Mouse (Mus musculus) v-Abl transformed pro-B cells (cell line): ENCODE measurements around the gene Lgals3bp.

Experiments
- in situ Hi-C, 2 experiments: fragments of 400-800 bp; cut with MboI; formaldehyde crosslinking; loops; one replicate each; pipeline ENCODE4 v1.15.1; 2025; ENCODE audit not compliant: unreplicated experiment in 2 of 2

Gene Lgals3bp

GRCm38 (mm10) chr11:118401760-118402280 lies at the start of gene Lgals3bp:
Lgals3bp (minus strand) TSS chr11:118402092.
- in situ Hi-C loops = no loop called here

- in situ Hi-C loops = no loop called here
These were observed 49.3 kb upstream of the Lgals3bp start for GRCm38 (mm10) chr11:118451211-118451610.

- in situ Hi-C loops = loop anchor here (5.0 to 25.0 kb wide), 5 partner anchors 34 to 586 kb away; partner anchors contain the start of genes Tha1 (in 1 of the 2) and Tmem235 (in 1 of the 2)
These were observed 46.5 kb upstream of the Lgals3bp start for GRCm38 (mm10) chr11:118448385-118448784.

DNA sequence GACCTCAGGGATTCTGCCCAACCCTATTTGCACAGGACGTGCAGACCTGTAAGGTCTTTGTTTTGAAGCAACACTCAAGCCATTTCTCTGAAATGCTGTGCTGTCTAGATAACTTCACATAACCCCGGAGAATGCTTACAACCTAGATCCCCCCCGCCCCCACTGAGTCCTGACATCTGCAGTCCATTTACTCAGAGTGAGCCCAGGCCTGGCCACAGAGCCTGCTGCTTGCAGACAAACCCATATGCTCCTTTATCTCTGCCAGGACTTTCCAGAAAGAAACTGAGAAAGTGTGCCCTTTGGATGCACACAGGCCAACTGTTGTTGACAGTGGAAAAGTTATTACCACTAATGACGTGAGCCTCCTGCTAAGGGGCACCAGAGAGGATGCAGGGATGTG lies 45.5 kb upstream of the Lgals3bp start:
- in situ Hi-C loops = loop anchor here (5.0 to 25.0 kb wide), 5 partner anchors 35 to 585 kb away; partner anchors contain the start of genes Tha1 (in 1 of the 2) and Tmem235 (in 1 of the 2)

- in situ Hi-C loops = loop anchor here (5.0 to 25.0 kb wide), 5 partner anchors 36 to 584 kb away; partner anchors contain the start of genes Tha1 (in 1 of the 2) and Tmem235 (in 1 of the 2)
These were observed 44.0 kb upstream of the Lgals3bp start for GRCm38 (mm10) chr11:118445843-118446242.

- in situ Hi-C loops = loop anchor here (5.0 to 25.0 kb wide), 3 partner anchors 356 to 581 kb away; partner anchors contain the start of genes Tha1 (in 1 of the 2) and Tmem235 (in 1 of the 2)
These were observed 41.5 kb upstream of the Lgals3bp start for GRCm38 (mm10) chr11:118443201-118443970.

DNA sequence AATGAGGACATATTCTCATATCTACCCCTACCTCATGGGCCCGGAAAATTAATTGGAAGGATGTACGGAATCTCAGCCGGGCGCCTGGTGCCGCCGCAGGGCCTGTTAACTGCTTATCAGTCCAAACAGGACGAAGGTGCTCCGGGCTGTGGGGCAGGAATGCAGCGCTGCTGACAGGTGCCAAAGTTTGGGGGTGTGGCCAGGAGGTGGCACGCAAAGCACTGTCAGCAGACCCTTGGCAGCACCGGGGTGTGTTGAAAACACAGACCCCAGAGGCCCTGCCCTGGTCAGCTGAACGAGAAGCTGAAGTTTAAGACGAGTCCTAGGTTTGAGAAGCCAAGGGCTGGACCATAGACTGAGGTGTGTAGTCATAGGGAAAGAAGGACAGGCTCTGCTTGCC lies 40.8 kb upstream of the Lgals3bp start:
- in situ Hi-C loops = loop anchor here (5.0 to 25.0 kb wide), 3 partner anchors 355 to 580 kb away; partner anchors contain the start of genes Tha1 (in 1 of the 2) and Tmem235 (in 1 of the 2)

- in situ Hi-C loops = loop anchor here in 1 of 2 experiments (25.0 kb wide), 1 partner anchor 577 kb away; the partner anchor contains the start of genes Tha1 and Tmem235
These were observed 36.9 kb upstream of the Lgals3bp start for GRCm38 (mm10) chr11:118438665-118439414.

DNA sequence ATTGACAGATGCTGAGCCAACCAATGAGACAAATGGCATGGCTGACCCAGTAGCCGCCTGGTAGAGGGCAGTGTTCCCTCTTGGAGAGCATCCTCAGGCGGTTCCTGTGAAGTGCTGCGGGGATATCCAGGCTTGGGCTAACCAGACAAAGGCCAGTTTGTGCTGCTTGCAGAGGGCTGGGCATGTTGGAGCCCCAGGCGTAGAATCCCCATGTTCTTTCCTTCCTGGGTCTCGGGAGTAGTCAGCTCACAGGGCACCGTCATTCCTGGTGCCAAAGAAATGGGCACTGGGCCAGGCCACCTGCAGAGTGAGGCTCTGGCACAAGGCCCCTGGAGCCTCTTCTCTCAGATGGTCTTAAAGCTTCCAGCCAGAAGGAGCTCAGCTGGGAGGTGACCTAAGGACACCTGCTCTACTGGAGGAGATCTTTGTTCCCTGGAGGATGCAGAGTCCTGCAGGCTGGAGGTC lies 34.6 kb upstream of the Lgals3bp start:
- in situ Hi-C loops = loop anchor here in 1 of 2 experiments (25.0 kb wide), 1 partner anchor 574 kb away; the partner anchor contains the start of genes Tha1 and Tmem235

- in situ Hi-C loops = loop anchor here in 1 of 2 experiments (25.0 kb wide), 1 partner anchor 572 kb away; the partner anchor contains the start of genes Tha1 and Tmem235
These were observed 32.2 kb upstream of the Lgals3bp start for GRCm38 (mm10) chr11:118434093-118434492.

- in situ Hi-C loops = loop anchor here in 1 of 2 experiments (25.0 kb wide), 1 partner anchor 571 kb away; the partner anchor contains the start of genes Tha1 and Tmem235
These were observed 31.5 kb upstream of the Lgals3bp start for GRCm38 (mm10) chr11:118433398-118433868.

DNA sequence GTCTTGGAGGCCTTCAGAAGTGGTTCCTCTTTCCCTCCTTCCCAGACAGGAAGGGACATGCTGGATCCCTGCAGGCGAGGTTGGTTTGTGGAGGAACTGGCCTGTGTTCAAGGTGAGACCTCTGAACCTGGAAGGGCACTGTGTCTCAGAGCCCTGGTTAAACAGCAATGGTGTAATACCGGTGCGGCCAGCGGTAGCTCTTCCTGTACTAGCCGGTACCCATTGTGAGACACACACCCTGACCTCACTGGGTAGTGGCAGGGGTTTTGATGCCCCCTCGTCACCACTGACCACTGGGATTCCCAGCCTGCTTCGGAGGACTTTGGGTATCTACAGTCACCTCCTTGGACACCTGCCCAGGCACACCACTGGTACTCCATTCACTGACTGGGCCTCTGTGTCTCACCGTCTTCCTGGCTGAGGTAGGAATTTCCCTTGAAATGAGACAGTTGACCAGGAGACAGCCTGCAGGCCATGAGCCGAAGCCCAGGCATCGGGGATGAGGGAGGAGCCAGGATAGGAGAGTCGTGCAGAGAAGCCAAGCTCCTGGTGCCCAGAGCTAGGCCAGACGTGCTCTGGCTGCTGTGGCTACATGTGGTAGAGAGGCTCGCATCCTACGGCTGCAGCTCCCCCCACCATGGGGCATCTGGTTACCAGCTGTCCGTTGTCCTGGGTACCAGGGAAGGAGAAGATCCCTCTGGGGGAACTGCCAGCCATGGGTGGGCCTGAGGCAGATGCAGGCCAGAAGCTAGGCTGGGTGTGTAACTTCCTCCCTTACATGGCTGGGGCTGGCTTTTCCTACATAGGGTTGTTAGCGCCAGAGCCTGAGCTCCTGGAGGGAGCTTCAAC lies 29.4 kb upstream of the Lgals3bp start:
- in situ Hi-C loops = loop anchor here in 1 of 2 experiments (25.0 kb wide), 1 partner anchor 569 kb away; the partner anchor contains the start of genes Tha1 and Tmem235

DNA sequence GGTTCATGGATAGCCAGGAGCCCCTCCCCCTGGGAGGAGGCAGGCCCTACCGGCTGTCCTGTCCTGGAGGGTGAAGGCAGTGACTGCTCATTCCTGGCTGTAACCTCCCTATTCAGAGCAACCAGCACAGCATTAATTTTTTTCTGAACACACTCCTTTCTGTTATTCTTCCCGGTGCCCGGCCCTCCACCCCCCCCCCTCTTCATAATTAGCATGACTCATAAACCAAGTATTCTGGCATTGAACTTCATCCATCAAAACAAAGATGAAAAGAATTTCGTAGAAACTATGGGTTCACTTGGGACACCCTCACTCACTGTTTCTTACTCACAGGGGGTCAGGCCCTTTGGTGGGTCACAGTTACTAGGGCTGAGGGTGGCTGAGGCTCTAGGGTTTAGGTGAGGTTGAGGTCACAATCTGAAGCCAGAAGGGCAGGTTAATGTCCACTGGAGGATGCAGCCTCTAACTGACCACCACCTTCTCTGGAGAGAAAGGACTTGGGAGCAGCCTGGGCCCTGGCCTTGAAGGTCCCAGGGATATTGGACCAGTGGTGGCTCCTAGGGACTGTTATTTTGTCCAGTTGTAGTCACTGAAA lies 28.5 kb upstream of the Lgals3bp start:
- in situ Hi-C loops = loop anchor here in 1 of 2 experiments (25.0 kb wide), 1 partner anchor 568 kb away; the partner anchor contains the start of genes Tha1 and Tmem235

- in situ Hi-C loops = loop anchor here in 1 of 2 experiments (25.0 kb wide), 1 partner anchor 567 kb away; the partner anchor contains the start of genes Tha1 and Tmem235
These were observed 27.2 kb upstream of the Lgals3bp start for GRCm38 (mm10) chr11:118428944-118429709.

GRCm38 (mm10) chr11:118428460-118428868 lies 26.6 kb upstream of the Lgals3bp start:
- in situ Hi-C loops = loop anchor here in 1 of 2 experiments (25.0 kb wide), 1 partner anchor 566 kb away; the partner anchor contains the start of genes Tha1 and Tmem235

GRCm38 (mm10) chr11:118427986-118428385 lies 26.1 kb upstream of the Lgals3bp start, which contains the start of gene C1qtnf1:
C1qtnf1 (plus strand) TSS chr11:118428203.
- in situ Hi-C loops = loop anchor here in 1 of 2 experiments (25.0 kb wide), 1 partner anchor 566 kb away; the partner anchor contains the start of genes Tha1 and Tmem235

GRCm38 (mm10) chr11:118427266-118427779 lies 25.4 kb upstream of the Lgals3bp start:
- in situ Hi-C loops = loop anchor here in 1 of 2 experiments (25.0 kb wide), 1 partner anchor 565 kb away; the partner anchor contains the start of genes Tha1 and Tmem235
